Mouse (Mus musculus) Patski (cell line): ENCODE data around the gene Golga7b. TPM values are rescaled to one million over a fixed set of nuclear protein-coding genes. Genes with fewer than 3 reads are reported as not detected.

Experiments used
- ATAC-seq: fragments of 100-300 bp; one replicate; pipeline ENCODE4 v1.8.0; 2021
- CTCF ChIA-PET: fragments of 350-600 bp; sonication (Branson Sonifier 250); formaldehyde crosslinking; loops from one replicate; lab custom pipeline; 2022; ENCODE audit warnings: inconsistent platforms; lab: Charles Lee
- POLR2A ChIA-PET: fragments of 350-600 bp; sonication (Branson Sonifier 250); formaldehyde crosslinking; loops from one replicate; lab custom pipeline; 2022; ENCODE audit warnings: antibody characterized with exemption, inconsistent platforms; lab: Charles Lee
- DNase-seq: peaks from one replicate; pipeline ENCODE4 v3.0.0-alpha.2; 2011; ENCODE audit warnings: low read depth, low spot score
- H3K27me3 ChIP-seq: fragments of 371-371 bp; one replicate; pipeline ENCODE4 v1.5.1; 2021
- CTCF ChIP-seq: fragments of 100-300 bp; IDR thresholded peaks from one replicate; pipeline ENCODE4 v1.5.1; 2021
- in situ Hi-C: fragments of 300-500 bp; cut with MboI; formaldehyde crosslinking; loops from 3 replicates; pipeline ENCODE4 v1.11.1; 2018; ENCODE audit warnings: low pct_unique_long_range_greater_than_20kb, mixed read lengths
- polyA plus RNA-seq: library from polyadenylated mRNA; unstranded; gene quantifications from one replicate; pipeline ENCODE4 v1.2.3, GENCODE M21; 2021

Golga7b gene
- polyA plus RNA-seq, 1 experiment from 2014 or later: 0.12 TPM

- in situ Hi-C loops: no loop called here
- H3K27me3 ChIP-seq: peaks cover 41% of the 10 kb centered on the region
Observed at GRCm38 (mm10) chr19:42290954-42291661, 43.7 kb downstream of the Golga7b start.

GRCm38 (mm10) chr19:42292106-42292505, 44.7 kb downstream of the Golga7b start:
- ATAC-seq: no peak
- ChIA-PET CTCF (no interaction called here), POLR2A (interaction anchor here (0.5 kb wide), 1 partner anchor 390 kb away, joined by 3 read pairs; no protein-coding TSS in a partner anchor)
- no peak for DNase-seq
- no peak for TF ChIP-seq CTCF
- in situ Hi-C loops: no loop called here
- peaks cover 39% of the 10 kb centered on the region for H3K27me3 ChIP-seq

More at GRCm38 (mm10) chr19:42290954-42291661, 43.7 kb downstream of the Golga7b start:
- ChIA-PET CTCF (no interaction called here), POLR2A (interaction anchor here (0.5 kb wide), 1 partner anchor 139 kb away, joined by 3 read pairs; no protein-coding TSS in a partner anchor)
- TF ChIP-seq CTCF: no peak
- DNase-seq (no peak), ATAC-seq (no peak)

GRCm38 (mm10) chr19:42293216-42293615, 45.8 kb downstream of the Golga7b start:
- no peak for ATAC-seq
- no peak for DNase-seq
- in situ Hi-C loops: no loop called here
- H3K27me3 ChIP-seq: peaks cover 37% of the 10 kb centered on the region
- POLR2A ChIA-PET: no interaction called here
- no peak for TF ChIP-seq CTCF
- CTCF ChIA-PET: no interaction called here

- DNase-seq (no peak), ATAC-seq (no peak)
- peaks cover 46% of the 10 kb centered on the region for H3K27me3 ChIP-seq
- in situ Hi-C loops: no loop called here
- CTCF ChIA-PET: interaction anchor here (1.2 kb wide), 1 partner anchor 12 kb away, joined by 5 read pairs; no protein-coding TSS in a partner anchor
- POLR2A ChIA-PET: no interaction called here
- TF ChIP-seq CTCF: no peak
Observed at GRCm38 (mm10) chr19:42303210-42303813, 55.9 kb downstream of the Golga7b start.

- ChIA-PET CTCF (interaction anchor here (0.7 kb wide), 1 partner anchor 11 kb away, joined by 3 read pairs; no protein-coding TSS in a partner anchor), POLR2A (no interaction called here)
- ATAC-seq (no peak), DNase-seq (no peak)
- no peak for TF ChIP-seq CTCF
- H3K27me3 ChIP-seq: peaks cover 50% of the 10 kb centered on the region
- in situ Hi-C loops: no loop called here
Observed at GRCm38 (mm10) chr19:42304506-42304905, 57.1 kb downstream of the Golga7b start.

GRCm38 (mm10) chr19:42305746-42306145, 58.4 kb downstream of the Golga7b start:
- no peak for TF ChIP-seq CTCF
- peaks cover 56% of the 10 kb centered on the region for H3K27me3 ChIP-seq
- no peak for ATAC-seq
- no peak for DNase-seq
- in situ Hi-C loops: no loop called here
- POLR2A ChIA-PET: no interaction called here
- CTCF ChIA-PET: no interaction called here

- in situ Hi-C loops: no loop called here
- no peak for DNase-seq
- ATAC-seq: no peak
- no peak for TF ChIP-seq CTCF
- CTCF ChIA-PET: no interaction called here
- peaks cover 60% of the 10 kb centered on the region for H3K27me3 ChIP-seq
- POLR2A ChIA-PET: no interaction called here
Observed at GRCm38 (mm10) chr19:42306202-42306601, 58.8 kb downstream of the Golga7b start.

GRCm38 (mm10) chr19:42307019-42307418, 59.6 kb downstream of the Golga7b start:
- no peak for TF ChIP-seq CTCF
- in situ Hi-C loops: no loop called here
- H3K27me3 ChIP-seq: peaks cover 62% of the 10 kb centered on the region
- ATAC-seq (no peak), DNase-seq (no peak)
- CTCF ChIA-PET: interaction anchor here (1.5 kb wide), 1 partner anchor 9 kb away, joined by 6 read pairs; no protein-coding TSS in a partner anchor
- POLR2A ChIA-PET: no interaction called here

- H3K27me3 ChIP-seq: peaks cover 63% of the 10 kb centered on the region
- ChIA-PET CTCF (no interaction called here), POLR2A (no interaction called here)
- ATAC-seq: no peak
- DNase-seq: no peak
- TF ChIP-seq CTCF: no peak
- in situ Hi-C loops: no loop called here
Observed at GRCm38 (mm10) chr19:42308931-42309330, 61.6 kb downstream of the Golga7b start.

GRCm38 (mm10) chr19:42311332-42311731, 64.0 kb downstream of the Golga7b start:
- no peak for DNase-seq
- ChIA-PET POLR2A (no interaction called here), CTCF (interaction anchor here (1.4 kb wide), 1 partner anchor 22 kb away, joined by 4 read pairs; no protein-coding TSS in a partner anchor)
- H3K27me3 ChIP-seq: peaks cover 79% of the 10 kb centered on the region
- no peak for TF ChIP-seq CTCF
- no peak for ATAC-seq
- in situ Hi-C loops: loop anchor here (10.0 kb wide), 1 partner anchor 433 kb away; no protein-coding TSS in a partner anchor

GRCm38 (mm10) chr19:42312191-42312590, 64.8 kb downstream of the Golga7b start:
- ATAC-seq (no peak), DNase-seq (no peak)
- in situ Hi-C loops: loop anchor here (10.0 kb wide), 1 partner anchor 433 kb away; no protein-coding TSS in a partner anchor
- POLR2A ChIA-PET: no interaction called here
- CTCF ChIA-PET: interaction anchor here (1.3 kb wide), 1 partner anchor 342 kb away, joined by 4 read pairs; no protein-coding TSS in a partner anchor
- H3K27me3 ChIP-seq: peaks cover 75% of the 10 kb centered on the region
- no peak for TF ChIP-seq CTCF
